Mouse (Mus musculus) kidney, embryonic 14.5 days (tissue): ENCODE measurements around the gene Sirt4. TPM values are rescaled to one million over a fixed set of nuclear protein-coding genes. Genes with fewer than 3 reads are reported as not detected.
"Not testable (repeated sequence)": the region's sequence is repeated elsewhere in the genome, so short reads cannot be mapped to it uniquely, and the experiment has no call there.

Source experiments
- ATAC-seq: fragments of 200-750 bp; cut with Nextera tagmentation; 2 replicates; pipeline ENCODE4 v1.8.0; 2017; ENCODE audit warnings: moderate number of reproducible peaks, mild to moderate bottlenecking, moderate TSS enrichment, moderate library complexity; ENCODE audit not compliant: low FRiP score, low TSS enrichment
- H3K27ac ChIP-seq: fragments of 300-500 bp; sonication (generic); 2 replicates; pipeline ENCODE4 v1.5.1; 2014; ENCODE audit warnings: low read depth, mild to moderate bottlenecking, low read length, moderate library complexity, mixed read lengths
- H3K27me3 ChIP-seq: fragments of 300-500 bp; sonication (generic); 2 replicates; pipeline ENCODE4 v1.6.1; 2014; ENCODE audit warnings: mild to moderate bottlenecking, low read length; ENCODE audit not compliant: control insufficient read depth, insufficient read depth
- H3K36me3 ChIP-seq: fragments of 300-500 bp; sonication (generic); 2 replicates; pipeline ENCODE4 v1.6.1; 2014; ENCODE audit warnings: low read length, mixed read lengths; ENCODE audit not compliant: control insufficient read depth, insufficient read depth
- H3K4me1 ChIP-seq: fragments of 300-500 bp; sonication (generic); 2 replicates; pipeline ENCODE4 v1.6.1; 2014; ENCODE audit warnings: low read length, mixed read lengths; ENCODE audit not compliant: control insufficient read depth, insufficient read depth
- H3K4me2 ChIP-seq: fragments of 300-500 bp; sonication (generic); replicated peaks from 2 replicates; pipeline ENCODE4 v1.6.1; 2014; ENCODE audit warnings: low read depth, mild to moderate bottlenecking, low read length
- H3K4me3 ChIP-seq: fragments of 300-500 bp; sonication (generic); 2 replicates; pipeline ENCODE4 v1.5.1; 2014; ENCODE audit warnings: mild to moderate bottlenecking, low read length
- H3K9ac ChIP-seq: fragments of 300-500 bp; sonication (generic); 2 replicates; pipeline ENCODE4 v1.6.1; 2014; ENCODE audit warnings: low read depth, mild to moderate bottlenecking, low read length, moderate library complexity
- H3K9me3 ChIP-seq: fragments of 300-500 bp; sonication (generic); 2 replicates; pipeline ENCODE4 v1.6.1; 2016; ENCODE audit warnings: low read length; ENCODE audit not compliant: control insufficient read depth
- WGBS: fragments of 180-500 bp; shearing (Covaris S2); extraction: QIAGEN DNeasy Blood & Tissue Kit; methylation state at CpG from one replicate; pipeline ENCODE4 v1.1.7; 2014; 5-methylcytosine and 5-hydroxymethylcytosine counted together
- polyA plus RNA-seq: library from polyadenylated mRNA; unstranded; fragments of >200 nt; fragmentation: Nextera tagmentation; extraction: Ambion mirVana; gene quantifications from 2 replicates; pipeline ENCODE4 v1.2.1, GENCODE M21; 2014

Gene Sirt4
- polyA plus RNA-seq, 1 experiment from 2014 or later: 20.9 TPM

GRCm38 (mm10) chr5:115525416-115525815 lies 40.9 kb upstream of the Sirt4 start:
- Histone ChIP-seq H3K4me3 (no peak overlapping the region), H3K27ac (no peak overlapping the region), H3K4me2 (no peak overlapping the region), H3K9me3 (no peaks in the 10 kb centered on the region), H3K36me3 (no peaks in the 10 kb centered on the region), H3K27me3 (no peaks in the 10 kb centered on the region), H3K4me1 (peaks cover 74% of the 10 kb centered on the region), H3K9ac (no peak overlapping the region)
- 67% methylated on average over 4 of the region's 4 CpGs for WGBS
- ATAC-seq: no peak

- Histone ChIP-seq H3K27ac (peak overlapping the region; percentile 63; the same call in 1 of the 2 replicates), H3K9me3 (no peaks in the 10 kb centered on the region), H3K27me3 (no peaks in the 10 kb centered on the region), H3K9ac (peak overlapping the region; percentile 20; the same call in 1 of the 2 replicates), H3K4me3 (no peak overlapping the region), H3K36me3 (no peaks in the 10 kb centered on the region), H3K4me1 (peaks cover 69% of the 10 kb centered on the region), H3K4me2 (peak overlapping the region; percentile 34; the same call in 1 of the 2 replicates)
- peak; percentile 25 for ATAC-seq
- 41% methylated on average over 12 of the region's 12 CpGs for WGBS
These were observed 39.9 kb upstream of the Sirt4 start for GRCm38 (mm10) chr5:115524471-115524870.

GRCm38 (mm10) chr5:115523971-115524370 lies 39.4 kb upstream of the Sirt4 start:
- 6% methylated on average over 15 of the region's 15 CpGs for WGBS
- peak overlapping the region; percentile 34 for H3K4me2 ChIP-seq
- no peaks in the 10 kb centered on the region for H3K27me3 ChIP-seq
- no peak overlapping the region for H3K9ac ChIP-seq
- peak; percentile 85 for ATAC-seq
- H3K9me3 ChIP-seq: no peaks in the 10 kb centered on the region
- peaks cover 66% of the 10 kb centered on the region for H3K4me1 ChIP-seq
- H3K36me3 ChIP-seq: no peaks in the 10 kb centered on the region
- peak overlapping the region; percentile 63 for H3K27ac ChIP-seq
- no peak overlapping the region for H3K4me3 ChIP-seq

- whole genome bisulfite sequencing: 66% methylated on average over 15 of the region's 15 CpGs
- no peaks in the 10 kb centered on the region for H3K9me3 ChIP-seq
- no peak overlapping the region for H3K4me3 ChIP-seq
- peaks cover 62% of the 10 kb centered on the region for H3K4me1 ChIP-seq
- H3K27ac ChIP-seq: peak overlapping the region; percentile 63; the same call in 1 of the 2 replicates
- H3K27me3 ChIP-seq: no peaks in the 10 kb centered on the region
- H3K36me3 ChIP-seq: no peaks in the 10 kb centered on the region
- no peak for ATAC-seq
- H3K9ac ChIP-seq: no peak overlapping the region
- H3K4me2 ChIP-seq: no peak overlapping the region
These were observed 38.5 kb upstream of the Sirt4 start for GRCm38 (mm10) chr5:115522981-115523499.

- H3K4me1 ChIP-seq: peaks cover 62% of the 10 kb centered on the region
- ATAC-seq: no peak
- H3K27ac ChIP-seq: peak overlapping the region; percentile 63
- H3K36me3 ChIP-seq: no peaks in the 10 kb centered on the region
- H3K27me3 ChIP-seq: no peaks in the 10 kb centered on the region
- no peak overlapping the region for H3K4me2 ChIP-seq
- whole genome bisulfite sequencing: 70% methylated on average over 4 of the region's 4 CpGs
- H3K9me3 ChIP-seq: no peaks in the 10 kb centered on the region
- H3K9ac ChIP-seq: no peak overlapping the region
- no peak overlapping the region for H3K4me3 ChIP-seq
These were observed 38.0 kb upstream of the Sirt4 start for GRCm38 (mm10) chr5:115522531-115522930.

GRCm38 (mm10) chr5:115521553-115522461 lies 37.3 kb upstream of the Sirt4 start:
- Histone ChIP-seq H3K9me3 (no peaks in the 10 kb centered on the region), H3K27ac (peak overlapping the region; percentile 63; the same call in 1 of the 2 replicates), H3K36me3 (no peaks in the 10 kb centered on the region), H3K9ac (no peak overlapping the region), H3K4me2 (no peak overlapping the region; the same call in 1 of the 2 replicates), H3K4me3 (no peak overlapping the region), H3K27me3 (no peaks in the 10 kb centered on the region), H3K4me1 (peaks cover 62% of the 10 kb centered on the region)
- WGBS: 44% methylated on average over 21 of the region's 21 CpGs
- ATAC-seq: no peak

- no peaks in the 10 kb centered on the region for H3K36me3 ChIP-seq
- 60% methylated on average over 20 of the region's 21 CpGs for WGBS
- no peak for ATAC-seq
- H3K27ac ChIP-seq: peak overlapping the region; percentile 63; the same call in 1 of the 2 replicates
- H3K9me3 ChIP-seq: no peaks in the 10 kb centered on the region
- no peaks in the 10 kb centered on the region for H3K27me3 ChIP-seq
- no peak overlapping the region for H3K4me2 ChIP-seq
- H3K4me3 ChIP-seq: no peak overlapping the region
- H3K4me1 ChIP-seq: peaks cover 58% of the 10 kb centered on the region
- H3K9ac ChIP-seq: peak overlapping the region; percentile 7; the same call in 1 of the 2 replicates
These were observed 35.9 kb upstream of the Sirt4 start for GRCm38 (mm10) chr5:115520325-115520869.

GRCm38 (mm10) chr5:115518214-115518613 lies 33.7 kb upstream of the Sirt4 start:
- WGBS: 96% methylated on average over 7 of the region's 8 CpGs
- H3K4me3 ChIP-seq, H3K27me3 ChIP-seq, ATAC-seq, H3K4me2 ChIP-seq, H3K9me3 ChIP-seq, H3K27ac ChIP-seq, H3K36me3 ChIP-seq, H3K9ac ChIP-seq: not testable (repeated sequence)
- H3K4me1 ChIP-seq: peaks cover 49% of the 10 kb centered on the region

GRCm38 (mm10) chr5:115517501-115517900 lies 33.0 kb upstream of the Sirt4 start:
- Histone ChIP-seq H3K27ac (no peak overlapping the region), H3K9ac (no peak overlapping the region), H3K4me1 (peaks cover 42% of the 10 kb centered on the region), H3K27me3 (no peaks in the 10 kb centered on the region), H3K4me2 (no peak overlapping the region), H3K36me3 (no peaks in the 10 kb centered on the region), H3K4me3 (no peak overlapping the region), H3K9me3 (no peaks in the 10 kb centered on the region)
- ATAC-seq: no peak
- WGBS: 91% methylated on average over 9 of the region's 9 CpGs
